Mouse (Mus musculus): ENCODE results near the gene Glg1. TPM values are rescaled to one million over a fixed set of nuclear protein-coding genes. Genes with fewer than 3 reads are reported as not detected.
A peak's percentile ranks its signal among the peaks of the same experiment; 100 is the strongest.
"Not testable (repeated sequence)": the region's sequence is repeated elsewhere in the genome, so short reads cannot be mapped to it uniquely, and the experiment has no call there.

The Glg1 gene
- polyA plus RNA-seq, 1 experiment, result 18.0 TPM

DNA sequence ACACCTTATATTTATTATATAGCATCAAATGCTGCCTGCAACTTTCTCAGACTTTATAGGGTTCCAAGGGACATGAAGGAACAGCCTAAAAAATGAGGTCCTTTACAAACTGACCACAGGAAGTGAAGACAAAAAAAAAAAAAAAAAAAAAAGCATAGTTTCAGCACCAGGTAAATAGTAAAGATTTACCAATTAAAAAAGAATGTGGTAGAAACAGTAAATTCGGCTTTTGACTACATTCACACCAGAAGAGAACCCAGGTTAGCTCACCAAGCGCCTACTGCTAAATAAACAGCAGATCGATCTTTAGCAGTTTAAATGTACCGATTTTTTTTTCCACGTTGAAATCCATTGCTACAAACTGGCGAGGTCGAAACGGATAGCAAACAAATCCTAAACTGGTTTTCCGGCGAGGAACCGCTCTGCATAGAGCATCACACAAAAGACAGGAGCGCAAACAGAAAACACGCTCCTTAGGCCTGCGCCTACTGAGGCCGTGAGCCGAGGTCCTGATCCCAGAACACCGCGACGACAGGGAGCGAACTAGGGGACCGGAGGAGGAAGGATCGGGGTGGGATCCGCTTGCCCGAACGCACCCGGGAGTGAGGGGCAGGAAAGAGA is 896 bp downstream of the Glg1 start:
- Histone ChIP-seq H3K9me3 (0 out of 2 replicates have a peak, but pooled peaks cover 3% of the 10 kb centered on the region), H3K27me3 (replicated peaks) (peaks cover 8% of the 10 kb centered on the region), H3K4me1 (peaks cover 34% of the 10 kb centered on the region), H3K36me3 (replicated peaks; ENCODE audit: low read length) (peaks cover 16% of the 10 kb centered on the region), H3K4me3 (replicated peaks) (peak overlapping the region; percentile 94)
- no peak for TF ChIP-seq GATA1 (IDR thresholded peaks at IDR 0.05; ENCODE audit: borderline replicate concordance, low read length)
- no peak for TF ChIP-seq FLI1 (IDR thresholded peaks at IDR 0.05; ENCODE audit: low read length)

DNA sequence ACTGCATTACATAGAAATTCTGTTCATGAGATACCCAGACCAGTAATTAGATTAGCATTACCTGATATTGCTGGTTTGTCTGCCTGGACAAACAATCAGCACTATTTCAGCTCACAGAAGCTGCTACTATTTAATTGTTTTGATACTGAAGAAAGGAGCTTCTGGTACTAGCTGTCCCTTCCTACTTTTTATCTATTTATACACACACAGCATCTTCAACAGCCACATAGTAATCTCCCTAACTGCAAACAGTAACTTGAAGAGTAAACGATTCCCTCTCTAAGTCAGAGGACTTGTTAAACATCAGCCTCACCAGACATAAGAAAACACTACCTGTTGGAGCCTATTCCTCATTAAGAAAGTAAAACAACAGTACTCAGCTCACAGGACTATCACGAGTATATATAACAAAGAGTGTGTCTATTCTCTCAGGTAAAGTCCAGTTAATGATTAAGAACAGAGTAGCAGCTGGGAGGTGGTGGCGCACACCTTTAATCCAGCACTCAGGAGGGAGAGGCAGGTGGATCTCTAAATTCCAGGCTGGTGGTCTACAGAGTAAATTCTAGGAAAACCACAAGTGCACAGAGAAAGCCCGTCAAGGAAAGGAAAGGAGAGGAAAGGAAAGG is 6.4 kb downstream of the Glg1 start:
- peaks cover 9% of the 10 kb centered on the region; the same call in 1 of the 2 replicates for H3K4me1 ChIP-seq
- no peaks in the 10 kb centered on the region for H3K27me3 ChIP-seq (replicated peaks)
- TF ChIP-seq GATA1 (IDR thresholded peaks at IDR 0.05; ENCODE audit: borderline replicate concordance, low read length) (no peak), FLI1 (IDR thresholded peaks at IDR 0.05; ENCODE audit: low read length) (no peak)
- 0 out of 2 replicates have a peak, but pooled peaks cover 3% of the 10 kb centered on the region for H3K9me3 ChIP-seq
- peaks cover 16% of the 10 kb centered on the region for H3K36me3 ChIP-seq (replicated peaks; ENCODE audit: low read length)
- no peak overlapping the region for H3K4me3 ChIP-seq (replicated peaks)

DNA sequence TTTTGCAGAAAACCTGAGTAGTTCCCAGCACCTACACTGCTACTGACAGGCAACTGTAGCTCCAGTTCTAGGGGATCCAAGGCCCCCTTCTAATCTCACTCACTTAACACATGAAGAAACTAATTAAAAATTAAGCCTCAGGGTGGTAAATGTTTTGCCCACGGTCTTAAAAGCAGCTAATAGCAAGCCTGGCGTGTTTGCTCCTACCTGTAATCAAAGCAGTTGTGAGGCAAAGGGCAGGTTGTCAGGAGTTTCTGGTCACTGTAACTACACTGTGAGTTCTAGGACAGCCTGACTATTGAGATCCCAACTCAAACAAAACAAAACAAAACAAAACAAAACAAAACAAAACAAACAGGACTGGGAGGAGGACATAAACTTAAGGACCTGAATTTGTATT is 8.9 kb downstream of the Glg1 start:
- Histone ChIP-seq H3K4me1 (peaks cover 10% of the 10 kb centered on the region), H3K4me3 (replicated peaks) (no peak overlapping the region), H3K27me3 (replicated peaks) (no peaks in the 10 kb centered on the region), H3K36me3 (replicated peaks; ENCODE audit: low read length) (peaks cover 7% of the 10 kb centered on the region), H3K9me3 (no peaks in the 10 kb centered on the region)
- TF ChIP-seq FLI1 (IDR thresholded peaks at IDR 0.05; ENCODE audit: low read length) (no peak), GATA1 (IDR thresholded peaks at IDR 0.05; ENCODE audit: borderline replicate concordance, low read length) (no peak)

DNA sequence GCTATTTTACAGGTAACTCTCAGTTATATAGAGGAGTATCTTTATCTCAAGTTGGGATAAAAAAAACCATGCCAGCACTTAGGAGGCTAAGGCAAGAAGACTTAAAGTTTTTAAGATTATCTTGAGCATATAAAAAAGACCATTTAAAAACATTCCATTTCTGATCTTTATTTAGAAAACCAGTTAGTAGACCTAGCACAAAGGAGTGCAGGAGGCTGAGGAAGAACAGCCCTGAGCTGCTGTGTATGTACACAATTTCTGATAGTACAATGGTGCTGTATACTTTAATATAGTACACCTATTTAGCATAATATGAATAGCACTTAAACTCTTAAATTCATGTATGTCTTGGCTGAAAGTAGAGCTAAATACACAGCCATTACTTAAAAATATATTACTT is 10.9 kb downstream of the Glg1 start:
- Histone ChIP-seq H3K4me1 (peaks cover 10% of the 10 kb centered on the region), H3K27me3 (replicated peaks) (no peaks in the 10 kb centered on the region), H3K9me3 (no peaks in the 10 kb centered on the region), H3K36me3 (replicated peaks; ENCODE audit: low read length) (peaks cover 2% of the 10 kb centered on the region), H3K4me3 (replicated peaks) (no peak overlapping the region)
- no peak for TF ChIP-seq GATA1 (IDR thresholded peaks at IDR 0.05; ENCODE audit: borderline replicate concordance, low read length)
- TF ChIP-seq FLI1 (IDR thresholded peaks at IDR 0.05; ENCODE audit: low read length), result no peak

DNA sequence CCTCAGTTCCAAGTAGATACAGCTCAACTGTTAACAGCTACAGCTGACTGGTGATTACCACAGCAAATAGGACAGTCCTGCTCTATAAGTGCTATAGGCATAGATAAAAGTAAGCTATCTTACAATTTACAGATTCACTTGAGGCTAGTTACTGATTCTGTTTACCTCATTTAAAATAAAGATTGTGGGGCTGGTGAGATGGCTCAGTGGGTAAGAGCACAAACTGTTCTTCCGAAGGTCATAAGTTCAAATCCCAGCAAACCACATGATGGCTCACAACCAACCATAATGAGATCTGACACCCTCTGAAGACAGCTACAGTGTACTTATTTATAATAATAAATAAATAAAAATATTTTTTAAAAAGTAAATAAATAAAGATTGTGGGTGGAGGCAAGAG is 12.2 kb downstream of the Glg1 start:
- not testable (repeated sequence) for H3K27me3 ChIP-seq (replicated peaks); H3K36me3 ChIP-seq (replicated peaks; ENCODE audit: low read length); H3K9me3 ChIP-seq; H3K4me1 ChIP-seq; H3K4me3 ChIP-seq (replicated peaks)

DNA sequence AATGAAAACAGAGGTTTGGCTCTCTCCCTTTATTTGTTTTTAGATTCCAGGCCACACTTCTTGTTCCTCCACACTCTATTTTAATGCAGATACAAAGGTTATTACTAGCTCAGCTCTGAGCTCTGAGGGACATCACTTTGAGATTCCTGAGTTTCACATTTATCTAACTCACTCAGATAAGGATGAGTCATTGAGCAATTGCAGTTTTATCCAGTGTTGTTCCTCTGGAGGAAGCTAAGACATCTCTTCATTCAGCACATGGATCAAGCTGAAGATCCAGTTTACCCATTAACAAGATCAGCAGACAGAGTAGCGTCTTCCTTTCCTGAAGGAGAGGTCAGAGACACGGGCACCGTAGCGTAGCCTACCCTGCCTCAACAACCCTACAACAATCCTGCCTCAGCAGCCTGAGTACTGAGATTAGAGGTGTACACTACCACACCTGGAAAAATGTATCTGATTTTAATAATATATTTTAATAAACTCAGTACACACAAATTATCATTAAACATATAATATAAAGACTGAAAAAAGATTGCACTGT is 12.7 kb downstream of the Glg1 start:
- no peaks in the 10 kb centered on the region for H3K27me3 ChIP-seq (replicated peaks)
- no peaks in the 10 kb centered on the region for H3K9me3 ChIP-seq
- no peak overlapping the region for H3K4me3 ChIP-seq (replicated peaks)
- no peak for TF ChIP-seq GATA1 (IDR thresholded peaks at IDR 0.05; ENCODE audit: borderline replicate concordance, low read length)
- no peak for TF ChIP-seq FLI1 (IDR thresholded peaks at IDR 0.05; ENCODE audit: low read length)
- H3K36me3 ChIP-seq (replicated peaks; ENCODE audit: low read length), result peaks cover 2% of the 10 kb centered on the region
- peaks cover 4% of the 10 kb centered on the region; the same call in 1 of the 2 replicates for H3K4me1 ChIP-seq

DNA sequence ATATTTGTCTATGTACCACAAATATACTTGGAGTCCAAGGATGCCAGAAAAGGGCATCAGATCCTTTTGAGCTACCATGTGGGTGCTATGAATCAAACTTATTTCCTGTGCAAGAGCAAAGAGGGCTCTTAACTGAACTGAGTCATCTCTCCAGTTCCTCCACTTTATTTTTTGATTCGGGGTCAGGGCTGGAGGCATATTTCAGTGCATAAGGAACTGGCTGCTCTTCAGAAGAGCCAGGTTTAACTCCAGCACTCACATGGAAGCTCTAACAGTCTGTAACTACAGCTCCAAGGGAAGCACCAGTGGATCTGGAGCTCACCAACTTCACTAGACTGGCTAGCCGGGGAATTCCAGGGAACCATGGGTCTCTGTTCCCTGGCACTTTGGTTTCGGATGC is 21.7 kb downstream of the Glg1 start:
- Histone ChIP-seq H3K4me3 (replicated peaks) (no peak overlapping the region), H3K9me3 (no peaks in the 10 kb centered on the region), H3K4me1 (peaks cover 11% of the 10 kb centered on the region), H3K27me3 (replicated peaks) (no peaks in the 10 kb centered on the region), H3K36me3 (replicated peaks; ENCODE audit: low read length) (no peaks in the 10 kb centered on the region)
- no peak for TF ChIP-seq FLI1 (IDR thresholded peaks at IDR 0.05; ENCODE audit: low read length)
- no peak for TF ChIP-seq GATA1 (IDR thresholded peaks at IDR 0.05; ENCODE audit: borderline replicate concordance, low read length)

DNA sequence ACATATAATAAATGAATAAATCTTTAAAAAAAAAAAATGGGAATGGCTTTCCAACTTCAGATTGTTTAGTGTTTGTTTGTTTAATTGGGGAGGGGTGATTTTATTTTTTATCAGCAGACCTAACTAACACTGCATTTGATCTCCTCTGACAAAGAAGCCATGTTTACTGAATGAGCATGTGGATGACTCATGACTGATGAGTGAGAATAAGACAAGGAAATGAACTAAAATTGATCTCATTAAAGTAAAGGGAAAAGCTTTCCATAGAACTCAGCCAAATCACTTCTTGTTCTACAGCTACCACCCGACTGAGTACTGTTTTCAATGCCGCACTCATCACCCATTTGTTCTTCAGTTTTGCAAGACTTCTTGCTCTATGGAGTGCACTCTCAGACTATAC is 25.3 kb downstream of the Glg1 start:
- no peak for TF ChIP-seq FLI1 (IDR thresholded peaks at IDR 0.05; ENCODE audit: low read length)
- no peak for TF ChIP-seq GATA1 (IDR thresholded peaks at IDR 0.05; ENCODE audit: borderline replicate concordance, low read length)
- Histone ChIP-seq H3K4me1 (peaks cover 15% of the 10 kb centered on the region), H3K27me3 (replicated peaks) (no peaks in the 10 kb centered on the region), H3K4me3 (replicated peaks) (no peak overlapping the region), H3K36me3 (replicated peaks; ENCODE audit: low read length) (no peaks in the 10 kb centered on the region), H3K9me3 (no peaks in the 10 kb centered on the region)

DNA sequence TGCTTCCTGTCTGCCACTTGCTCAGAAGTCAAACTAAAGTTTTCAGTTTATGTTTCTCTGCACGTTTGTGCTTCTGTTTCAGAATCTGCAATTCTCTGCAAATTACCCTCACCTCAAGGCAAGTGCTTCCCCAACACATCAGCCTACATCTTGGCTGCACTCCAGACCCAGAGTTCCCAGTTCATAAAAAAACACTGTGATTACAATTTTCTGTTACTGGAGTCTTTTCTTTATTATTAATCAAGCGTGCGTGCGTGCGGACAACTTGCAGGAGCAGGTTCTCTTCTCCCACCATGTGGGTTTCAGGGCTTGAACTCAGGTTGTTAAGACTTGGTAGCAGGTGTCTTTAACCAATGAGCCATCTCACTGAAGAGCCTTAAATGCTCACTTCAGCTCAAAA is 34.9 kb downstream of the Glg1 start:
- no peaks in the 10 kb centered on the region for H3K9me3 ChIP-seq
- H3K27me3 ChIP-seq (replicated peaks), result no peaks in the 10 kb centered on the region
- H3K4me3 ChIP-seq (replicated peaks), result no peak overlapping the region
- TF ChIP-seq FLI1 (IDR thresholded peaks at IDR 0.05; ENCODE audit: low read length) (no peak), GATA1 (IDR thresholded peaks at IDR 0.05; ENCODE audit: borderline replicate concordance, low read length) (no peak)
- H3K36me3 ChIP-seq (replicated peaks; ENCODE audit: low read length), result no peaks in the 10 kb centered on the region
- H3K4me1 ChIP-seq, result peaks cover 6% of the 10 kb centered on the region; the same call in 1 of the 2 replicates

DNA sequence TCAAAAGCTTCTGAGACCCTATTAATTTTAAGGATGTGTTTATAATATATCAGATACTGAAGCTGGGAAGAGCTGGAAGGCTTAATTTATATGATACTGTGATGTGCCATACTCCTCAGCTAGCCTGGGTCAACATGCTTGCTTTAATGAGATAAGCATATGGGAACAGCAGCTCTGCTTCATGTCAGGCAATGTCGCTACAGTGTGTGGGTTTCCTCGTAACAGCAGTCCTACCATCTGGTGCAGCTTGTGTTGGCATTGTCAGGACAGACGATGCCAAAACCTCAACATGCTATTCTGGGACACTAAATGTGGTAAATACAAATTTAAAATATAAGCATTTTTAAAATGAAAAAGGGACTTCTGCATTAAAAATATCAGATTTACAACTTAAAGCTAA is 40.9 kb downstream of the Glg1 start:
- Histone ChIP-seq H3K27me3 (replicated peaks) (no peaks in the 10 kb centered on the region), H3K36me3 (replicated peaks; ENCODE audit: low read length) (no peaks in the 10 kb centered on the region), H3K4me3 (replicated peaks) (peak overlapping the region; percentile 67), H3K4me1 (peaks cover 16% of the 10 kb centered on the region), H3K9me3 (no peaks in the 10 kb centered on the region)
- TF ChIP-seq FLI1 (IDR thresholded peaks at IDR 0.05; ENCODE audit: low read length) (no peak), GATA1 (IDR thresholded peaks at IDR 0.05; ENCODE audit: borderline replicate concordance, low read length) (no peak)

All from megakaryocyte, embryonic 14.5 days (primary cell).